ENCODE assay signal across 8 mouse cellular contexts in genomic region chr8:71660325-71661120, GRCm38 (mm10). TPM values are rescaled to one million over a fixed set of nuclear protein-coding genes. Genes with fewer than 3 reads are reported as not detected.
A peak's percentile ranks its signal among the peaks of the same experiment; 100 is the strongest.
DNase-seq lines count a peak whose midpoint lies in the region; ATAC-seq and TF ChIP-seq lines count a peak whose summit lies in the region.

No protein-coding gene starts in this region.

- peaks cover 17% of the 10 kb centered on the region; the same call in 1 of the 2 replicates for H3K36me3 ChIP-seq in hindbrain, postnatal 0 days (ENCODE audit: insufficient read depth, low read length)
- peaks cover 80% of the 10 kb centered on the region for H3K36me3 ChIP-seq in megakaryocyte, embryonic 14.5 days (replicated peaks; ENCODE audit: low read length)

- H3K9me3 ChIP-seq in hindbrain, postnatal 0 days (ENCODE audit: low read length): no peaks in the 10 kb centered on the region
- H3K9me3 ChIP-seq in megakaryocyte, embryonic 14.5 days: no peaks in the 10 kb centered on the region

- peaks cover 7% of the 10 kb centered on the region; the same call in 1 of the 2 replicates for H3K27me3 ChIP-seq in hindbrain, postnatal 0 days (ENCODE audit: insufficient read depth, low read length)
- peaks cover 17% of the 10 kb centered on the region for H3K27me3 ChIP-seq in megakaryocyte, embryonic 14.5 days (replicated peaks)

- H3K4me3 ChIP-seq in hindbrain, postnatal 0 days (ENCODE audit: low read length): no peak overlapping the region
- peak overlapping the region; percentile 79 for H3K4me3 ChIP-seq in megakaryocyte, embryonic 14.5 days (replicated peaks)

- no peak overlapping the region for H3K4me2 ChIP-seq in hindbrain, postnatal 0 days (ENCODE audit: low read depth, low read length)

- 0 out of 2 replicates have a peak, but pooled peaks cover under 1% of the 10 kb centered on the region for H3K4me1 ChIP-seq in hindbrain, postnatal 0 days (ENCODE audit: insufficient read depth, low read length)
- peaks cover 70% of the 10 kb centered on the region for H3K4me1 ChIP-seq in megakaryocyte, embryonic 14.5 days

- H3K9ac ChIP-seq in hindbrain, postnatal 0 days (replicated peaks; ENCODE audit: low read length): no peak overlapping the region

- peak; percentile 61 for ATAC-seq in hindbrain, postnatal 0 days

- peak; percentile 76 for DNase-seq in T-cell, adult 2 months (ENCODE audit: low spot score)
- DNase-seq in cerebellum, postnatal 14 days: peak; percentile 95 to 97
- DNase-seq in frontal cortex, postnatal 25 days (ENCODE audit: low spot score in 2 of 2): peak; percentile 71 to 81
- DNase-seq in hindbrain, postnatal 0 days (ENCODE audit: low spot score): peak; percentile 95
- DNase-seq in left cerebral cortex, adult 18-20 months (ENCODE audit: low spot score in 2 of 2): peak; percentile 91 to 92
- peak; percentile 86 for DNase-seq in right cerebral cortex, adult 18-20 months
- peak; percentile 60 for DNase-seq in urinary bladder, postnatal 10 days (ENCODE audit: low spot score)

- peak overlapping the region; percentile 20; the same call in 1 of the 2 replicates for H3K27ac ChIP-seq in hindbrain, postnatal 0 days

- TF ChIP-seq CTCF in hindbrain, postnatal 0 days (IDR thresholded peaks at IDR 0.05; ENCODE audit: low read depth): peak; percentile 97

- WGBS in hindbrain, postnatal 0 days: 10% methylated on average over 36 of the region's 36 CpGs

RNA-seq across cellular contexts. Expression of gene Unc13a, which starts 11.0 kb away (rescaled TPM):
- total RNA-seq in hindbrain, postnatal 0 days (2014; rRNA removed): 81.4 and 89.1 TPM in 2 replicates
- 16.8 and 16.9 TPM in 2 replicates for polyA plus RNA-seq in hindbrain, postnatal 0 days (2015; fragmentation: Nextera tagmentation; extraction: Ambion mirVana)
- total RNA-seq in left cerebral cortex, adult 18-20 months (2021): 100 to 1,000 TPM; 267 to 296 TPM
- polyA plus RNA-seq in megakaryocyte, embryonic 14.5 days (2012; ENCODE audit: insufficient read depth, low replicate concordance): 8.9 and 10.8 TPM in 2 replicates

RNA-seq across cellular contexts. Expression of gene Jak3, which starts 15.6 kb away (rescaled TPM):
- 14.8 and 15.3 TPM in 2 replicates for total RNA-seq in hindbrain, postnatal 0 days (2014; rRNA removed)
- 7.3 and 7.4 TPM in 2 replicates for polyA plus RNA-seq in hindbrain, postnatal 0 days (2015; fragmentation: Nextera tagmentation; extraction: Ambion mirVana)
- 1 to 10 TPM; 4.8 to 5.0 TPM for total RNA-seq in left cerebral cortex, adult 18-20 months (2021)
- polyA plus RNA-seq in megakaryocyte, embryonic 14.5 days (2012; ENCODE audit: insufficient read depth, low replicate concordance): 209 and 434 TPM in 2 replicates

RNA-seq across cellular contexts. Expression of gene Insl3, which starts 28.5 kb away (rescaled TPM):
- not detected in 2 replicates for total RNA-seq in hindbrain, postnatal 0 days (2014; rRNA removed)
- 1.7 and 3.4 TPM in 2 replicates for polyA plus RNA-seq in hindbrain, postnatal 0 days (2015; fragmentation: Nextera tagmentation; extraction: Ambion mirVana)
- total RNA-seq in left cerebral cortex, adult 18-20 months (2021): under 1 TPM in 1 of 2 experiments, not detected in 1; 0.63 TPM
- polyA plus RNA-seq in megakaryocyte, embryonic 14.5 days (2012; ENCODE audit: insufficient read depth, low replicate concordance): 241 and 376 TPM in 2 replicates

RNA-seq across cellular contexts. Expression of gene B3gnt3, which starts 41.1 kb away (rescaled TPM):
- 0.42 and 0.50 TPM in 2 replicates for total RNA-seq in hindbrain, postnatal 0 days (2014; rRNA removed)
- 0.52 and 0.60 TPM in 2 replicates for polyA plus RNA-seq in hindbrain, postnatal 0 days (2015; fragmentation: Nextera tagmentation; extraction: Ambion mirVana)
- 1 to 10 TPM in 1 of 2 experiments, under 1 TPM in 1; 0.82 to 1.1 TPM for total RNA-seq in left cerebral cortex, adult 18-20 months (2021)
- polyA plus RNA-seq in megakaryocyte, embryonic 14.5 days (2012; ENCODE audit: insufficient read depth, low replicate concordance): 0.77 TPM in 1 of 2 replicates, not detected in the other

RNA-seq across cellular contexts. Expression of gene Colgalt1, which starts 49.7 kb away (rescaled TPM):
- 95.9 and 121 TPM in 2 replicates for total RNA-seq in hindbrain, postnatal 0 days (2014; rRNA removed)
- polyA plus RNA-seq in hindbrain, postnatal 0 days (2015; fragmentation: Nextera tagmentation; extraction: Ambion mirVana): 55.3 and 56.7 TPM in 2 replicates
- total RNA-seq in left cerebral cortex, adult 18-20 months (2021): 10 to 100 TPM; 46.9 to 49.8 TPM
- polyA plus RNA-seq in megakaryocyte, embryonic 14.5 days (2012; ENCODE audit: insufficient read depth, low replicate concordance): 14.0 and 14.8 TPM in 2 replicates
